Mouse (Mus musculus) limb, embryonic 13.5 days (tissue): ENCODE measurements at regions not wholly inside any gene's neighbourhood (a gene's known extent, or its start where the extent isn't known, plus 50 kb on each side); places are given as distances from the start of the nearest gene placed in this dataset.
"Not testable (repeated sequence)": the region's sequence is repeated elsewhere in the genome, so short reads cannot be mapped to it uniquely, and the experiment has no call there.

ENCODE experiments used
- ATAC-seq: fragments of 200-750 bp; cut with Nextera tagmentation; 2 replicates; pipeline ENCODE4 v1.8.0; 2017; ENCODE audit warnings: low read depth, moderate number of reproducible peaks, moderate TSS enrichment; ENCODE audit not compliant: low FRiP score
- H3K27ac ChIP-seq: fragments of 300-500 bp; sonication (generic); 2 replicates; pipeline ENCODE4 v1.5.1; 2015; ENCODE audit warnings: inconsistent platforms, mild to moderate bottlenecking, moderate library complexity
- H3K27me3 ChIP-seq: fragments of 300-500 bp; sonication (generic); 2 replicates; pipeline ENCODE4 v1.6.1; 2015; ENCODE audit warnings: mild to moderate bottlenecking, inconsistent platforms
- H3K36me3 ChIP-seq: fragments of 300-500 bp; sonication (generic); 2 replicates; pipeline ENCODE4 v1.6.1; 2015; ENCODE audit warnings: inconsistent platforms, mild to moderate bottlenecking, moderate library complexity
- H3K4me1 ChIP-seq: fragments of 300-500 bp; sonication (generic); 2 replicates; pipeline ENCODE4 v1.6.1; 2015; ENCODE audit warnings: inconsistent platforms
- H3K4me2 ChIP-seq: fragments of 300-500 bp; sonication (generic); replicated peaks from 2 replicates; pipeline ENCODE4 v1.6.1; 2015; ENCODE audit warnings: inconsistent platforms, mild to moderate bottlenecking, moderate library complexity
- H3K4me3 ChIP-seq: fragments of 300-500 bp; sonication (generic); 2 replicates; pipeline ENCODE4 v1.5.1; 2015; ENCODE audit warnings: moderate library complexity, mild to moderate bottlenecking, inconsistent platforms
- H3K9ac ChIP-seq: fragments of 300-500 bp; sonication (generic); 2 replicates; pipeline ENCODE4 v1.6.1; 2015; ENCODE audit warnings: mild to moderate bottlenecking, inconsistent platforms
- H3K9me3 ChIP-seq: fragments of 300-500 bp; sonication (generic); 2 replicates; pipeline ENCODE4 v1.6.1; 2016; ENCODE audit warnings: inconsistent platforms
- WGBS: fragments of 180-500 bp; shearing (Covaris S2); methylation state at CpG from one replicate; pipeline ENCODE4 v1.1.7; 2015; 5-methylcytosine and 5-hydroxymethylcytosine counted together

DNA sequence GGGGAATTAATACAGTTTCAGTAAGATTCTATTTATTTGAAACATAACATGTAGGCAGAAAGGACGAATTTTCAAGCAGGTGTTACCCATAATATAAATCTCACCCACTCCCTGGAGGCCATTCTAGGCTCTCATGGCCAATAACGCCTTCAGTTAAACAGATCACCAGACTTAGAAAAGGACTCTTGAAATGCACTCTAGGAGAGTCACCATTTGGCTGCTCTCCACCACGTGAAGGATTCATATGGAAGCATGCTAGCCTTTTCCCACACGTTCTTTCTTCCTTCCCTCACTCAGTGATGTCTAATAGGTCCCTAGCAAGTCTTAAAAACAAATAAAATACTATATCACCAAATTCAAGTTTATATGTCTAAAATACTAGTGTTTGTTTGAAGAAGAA is 367.7 kb downstream of the Tox3 start:
- no peak overlapping the region for H3K4me2 ChIP-seq
- peak; percentile 54; the same call in 1 of the 2 replicates for ATAC-seq
- H3K9me3 ChIP-seq: no peaks in the 10 kb centered on the region
- H3K4me3 ChIP-seq: no peak overlapping the region
- H3K27me3 ChIP-seq: peaks cover 9% of the 10 kb centered on the region
- WGBS: 34% methylated on average over 4 of the region's 4 CpGs
- H3K27ac ChIP-seq: no peak overlapping the region
- H3K4me1 ChIP-seq: peaks cover 19% of the 10 kb centered on the region
- H3K36me3 ChIP-seq: no peaks in the 10 kb centered on the region
- H3K9ac ChIP-seq: no peak overlapping the region

- Histone ChIP-seq H3K9ac (no peak overlapping the region), H3K36me3 (no peaks in the 10 kb centered on the region), H3K27ac (no peak overlapping the region), H3K9me3 (no peaks in the 10 kb centered on the region), H3K4me3 (no peak overlapping the region), H3K27me3 (no peaks in the 10 kb centered on the region), H3K4me2 (no peak overlapping the region), H3K4me1 (no peaks in the 10 kb centered on the region)
- 78% methylated on average over 1 of the region's 1 CpGs for WGBS
- ATAC-seq: no peak
Observed at GRCm38 (mm10) chr8:89962799-89963198, 385.3 kb downstream of the Tox3 start.

GRCm38 (mm10) chr8:89957486-89957885 is 390.7 kb downstream of the Tox3 start:
- Histone ChIP-seq H3K27me3 (no peaks in the 10 kb centered on the region), H3K4me3 (no peak overlapping the region), H3K9ac (no peak overlapping the region), H3K36me3 (no peaks in the 10 kb centered on the region), H3K9me3 (no peaks in the 10 kb centered on the region), H3K27ac (no peak overlapping the region), H3K4me2 (no peak overlapping the region), H3K4me1 (no peaks in the 10 kb centered on the region)
- no peak for ATAC-seq

DNA sequence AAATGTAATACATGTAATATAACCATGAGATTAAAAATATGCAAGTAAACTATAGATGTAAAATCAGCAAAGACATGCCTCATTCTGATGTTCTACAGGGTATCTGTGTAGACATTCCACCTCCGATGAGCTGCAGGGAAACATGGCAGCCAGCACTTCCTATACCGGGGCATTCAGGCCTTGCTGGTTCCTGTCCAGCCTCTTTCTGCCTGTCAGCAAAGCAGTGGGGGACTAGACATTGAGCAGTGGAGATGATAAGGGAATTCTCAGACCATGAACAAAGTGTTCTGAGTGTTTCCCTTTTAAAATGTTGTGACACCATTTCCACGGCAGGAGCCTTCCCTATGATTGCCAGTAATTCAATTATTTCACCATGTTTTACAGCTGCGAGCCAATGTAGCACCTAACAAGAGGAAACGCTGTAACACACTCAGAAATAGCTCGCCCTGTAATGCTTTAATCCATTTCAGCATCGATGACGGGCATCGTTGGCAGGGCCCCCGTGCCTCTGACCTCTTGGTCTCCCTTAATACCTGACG is 391.6 kb downstream of the Tox3 start:
- no peaks in the 10 kb centered on the region for H3K9me3 ChIP-seq
- H3K4me3 ChIP-seq: no peak overlapping the region
- no peak overlapping the region for H3K4me2 ChIP-seq
- H3K4me1 ChIP-seq: no peaks in the 10 kb centered on the region
- WGBS: 72% methylated on average over 11 of the region's 11 CpGs
- no peak overlapping the region for H3K9ac ChIP-seq
- H3K27me3 ChIP-seq: no peaks in the 10 kb centered on the region
- no peak overlapping the region for H3K27ac ChIP-seq
- ATAC-seq: no peak
- no peaks in the 10 kb centered on the region for H3K36me3 ChIP-seq

- no peak overlapping the region for H3K4me3 ChIP-seq
- ATAC-seq: no peak
- WGBS: 71% methylated on average over 1 of the region's 1 CpGs
Observed at GRCm38 (mm10) chr8:89938836-89939235, 409.3 kb downstream of the Tox3 start.

GRCm38 (mm10) chr8:89934521-89934920 is 413.6 kb downstream of the Tox3 start:
- Histone ChIP-seq H3K4me3 (no peak overlapping the region), H3K36me3 (no peaks in the 10 kb centered on the region), H3K9ac (no peak overlapping the region), H3K27me3 (no peaks in the 10 kb centered on the region), H3K4me1 (peaks cover 6% of the 10 kb centered on the region), H3K4me2 (no peak overlapping the region), H3K27ac (no peak overlapping the region), H3K9me3 (no peaks in the 10 kb centered on the region)
- no peak for ATAC-seq
- 85% methylated on average over 2 of the region's 2 CpGs for WGBS

More at GRCm38 (mm10) chr8:89938836-89939235, 409.3 kb downstream of the Tox3 start:
- H3K9ac ChIP-seq: no peak overlapping the region
- no peaks in the 10 kb centered on the region for H3K9me3 ChIP-seq
- H3K27me3 ChIP-seq: no peaks in the 10 kb centered on the region
- no peaks in the 10 kb centered on the region for H3K36me3 ChIP-seq
- H3K27ac ChIP-seq: no peak overlapping the region
- no peak overlapping the region for H3K4me2 ChIP-seq
- peaks cover 6% of the 10 kb centered on the region for H3K4me1 ChIP-seq

DNA sequence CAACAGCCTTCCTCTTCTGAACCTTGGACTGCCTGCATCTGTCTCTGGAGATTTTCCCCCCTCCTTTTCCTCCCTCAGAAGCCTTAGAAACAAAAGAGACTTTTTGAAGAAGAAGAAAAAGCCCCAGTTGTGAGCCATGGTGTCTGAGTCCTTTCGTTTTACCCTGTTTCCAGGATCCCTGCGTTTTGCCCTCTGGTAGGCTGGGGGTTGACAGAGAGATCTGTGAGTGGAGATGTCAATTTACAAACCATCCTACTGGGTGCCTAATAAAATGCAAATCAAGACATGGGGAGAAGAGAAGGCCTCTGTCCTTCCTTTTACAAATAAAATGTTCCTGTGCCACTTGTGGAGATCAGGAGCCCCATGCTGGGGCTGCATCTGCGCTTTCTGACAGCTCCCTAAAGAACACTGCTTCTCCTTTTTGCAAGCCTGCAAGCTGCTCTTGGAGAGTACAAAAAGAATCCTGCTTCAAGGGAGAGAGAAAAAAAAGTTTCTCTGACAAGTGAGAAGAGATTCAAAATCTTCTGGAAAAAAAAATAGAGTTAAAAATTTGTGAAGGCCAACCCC is 421.4 kb downstream of the Tox3 start:
- Histone ChIP-seq H3K4me2 (no peak overlapping the region), H3K9me3 (no peaks in the 10 kb centered on the region), H3K27me3 (no peaks in the 10 kb centered on the region), H3K27ac (no peak overlapping the region), H3K36me3 (no peaks in the 10 kb centered on the region), H3K4me3 (no peak overlapping the region), H3K4me1 (0 out of 2 replicates have a peak, but pooled peaks cover 4% of the 10 kb centered on the region), H3K9ac (no peak overlapping the region)
- WGBS: 23% methylated on average over 3 of the region's 3 CpGs
- ATAC-seq: no peak

DNA sequence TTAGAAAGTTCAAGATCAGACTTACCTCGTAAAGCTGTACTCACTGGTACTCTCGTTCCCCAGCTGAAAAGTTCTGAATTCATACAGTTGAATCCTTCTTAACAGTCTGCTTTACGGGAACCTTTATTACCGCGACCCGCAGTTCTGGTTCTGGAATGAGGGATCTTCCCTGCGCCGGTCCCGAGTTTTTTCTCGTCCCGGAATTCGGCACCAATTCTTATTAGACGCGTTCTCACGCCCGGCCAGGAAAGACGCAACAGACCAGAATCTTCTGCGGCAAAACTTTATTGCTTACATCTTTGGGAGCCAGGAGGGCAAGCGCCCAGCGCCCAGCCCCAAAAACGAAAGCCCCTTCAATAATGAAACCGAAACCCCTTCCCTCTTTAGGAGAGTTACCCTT is 423.4 kb downstream of the Tox3 start:
- H3K4me2 ChIP-seq, H3K9me3 ChIP-seq, H3K27me3 ChIP-seq, ATAC-seq, H3K4me1 ChIP-seq, H3K36me3 ChIP-seq, H3K9ac ChIP-seq, H3K4me3 ChIP-seq, H3K27ac ChIP-seq: not testable (repeated sequence)
- 98% methylated on average over 11 of the region's 22 CpGs for WGBS

DNA sequence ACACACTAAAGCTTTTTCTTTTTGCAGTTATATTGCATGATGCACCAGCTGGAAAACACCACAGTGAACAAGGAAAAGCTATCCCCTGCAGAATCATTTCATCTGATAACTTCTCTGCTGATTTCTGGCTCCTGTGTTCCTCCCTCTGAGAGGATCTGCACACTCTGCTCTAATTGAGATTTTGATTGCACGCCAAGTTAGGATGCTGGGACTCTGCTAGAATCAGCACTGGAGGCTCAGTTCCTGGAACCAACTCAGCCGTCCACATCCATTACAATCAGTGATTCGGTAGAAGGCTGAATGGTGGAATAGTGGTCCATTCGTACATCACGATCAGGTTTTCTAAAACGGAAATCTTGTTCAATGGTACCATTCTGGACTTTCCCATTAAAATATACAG is 434.1 kb downstream of the Tox3 start:
- 91% methylated on average over 6 of the region's 6 CpGs for WGBS
- Histone ChIP-seq H3K4me3 (no peak overlapping the region), H3K4me2 (no peak overlapping the region), H3K9ac (no peak overlapping the region), H3K27me3 (no peaks in the 10 kb centered on the region), H3K27ac (no peak overlapping the region), H3K36me3 (no peaks in the 10 kb centered on the region), H3K9me3 (no peaks in the 10 kb centered on the region), H3K4me1 (peaks cover 8% of the 10 kb centered on the region)
- no peak for ATAC-seq

DNA sequence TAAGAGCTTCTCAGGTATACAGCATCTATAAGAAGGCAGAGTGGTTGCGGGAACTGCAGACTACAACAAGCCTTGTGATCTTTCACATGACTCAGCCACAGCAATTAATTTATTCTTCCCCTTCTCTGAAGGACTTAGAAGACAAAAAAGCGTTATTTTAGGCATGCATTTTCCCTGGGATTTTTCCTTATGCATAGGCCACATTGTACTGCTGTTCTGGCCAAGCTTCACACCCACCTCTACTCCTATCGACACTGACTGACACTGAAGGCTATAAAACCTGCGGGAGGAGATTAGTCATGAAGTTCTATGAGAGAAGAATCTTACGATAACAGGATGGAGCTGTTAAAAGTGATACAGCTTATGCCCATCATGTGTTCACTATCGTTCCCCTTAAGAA is 441.9 kb downstream of the Tox3 start:
- Histone ChIP-seq H3K36me3 (no peaks in the 10 kb centered on the region), H3K4me2 (no peak overlapping the region), H3K9me3 (no peaks in the 10 kb centered on the region), H3K4me3 (no peak overlapping the region), H3K27me3 (no peaks in the 10 kb centered on the region), H3K9ac (no peak overlapping the region), H3K4me1 (0 out of 2 replicates have a peak, but pooled peaks cover 7% of the 10 kb centered on the region), H3K27ac (no peak overlapping the region)
- 71% methylated on average over 6 of the region's 6 CpGs for WGBS
- ATAC-seq: no peak

- Histone ChIP-seq H3K27ac (no peak overlapping the region), H3K9me3 (no peaks in the 10 kb centered on the region), H3K4me3 (no peak overlapping the region), H3K27me3 (no peaks in the 10 kb centered on the region), H3K4me1 (0 out of 2 replicates have a peak, but pooled peaks cover 7% of the 10 kb centered on the region), H3K9ac (no peak overlapping the region), H3K36me3 (no peaks in the 10 kb centered on the region), H3K4me2 (no peak overlapping the region)
- 54% methylated on average over 3 of the region's 3 CpGs for WGBS
- ATAC-seq: no peak
Observed at GRCm38 (mm10) chr8:89905588-89905987, 442.6 kb downstream of the Tox3 start.

GRCm38 (mm10) chr8:89903346-89903745 is 444.8 kb downstream of the Tox3 start:
- Histone ChIP-seq H3K4me3 (no peak overlapping the region), H3K27me3 (no peaks in the 10 kb centered on the region), H3K4me1 (0 out of 2 replicates have a peak, but pooled peaks cover 7% of the 10 kb centered on the region), H3K27ac (no peak overlapping the region), H3K4me2 (no peak overlapping the region), H3K36me3 (no peaks in the 10 kb centered on the region), H3K9me3 (no peaks in the 10 kb centered on the region), H3K9ac (no peak overlapping the region)
- ATAC-seq: no peak
- 80% methylated on average over 1 of the region's 1 CpGs for WGBS

DNA sequence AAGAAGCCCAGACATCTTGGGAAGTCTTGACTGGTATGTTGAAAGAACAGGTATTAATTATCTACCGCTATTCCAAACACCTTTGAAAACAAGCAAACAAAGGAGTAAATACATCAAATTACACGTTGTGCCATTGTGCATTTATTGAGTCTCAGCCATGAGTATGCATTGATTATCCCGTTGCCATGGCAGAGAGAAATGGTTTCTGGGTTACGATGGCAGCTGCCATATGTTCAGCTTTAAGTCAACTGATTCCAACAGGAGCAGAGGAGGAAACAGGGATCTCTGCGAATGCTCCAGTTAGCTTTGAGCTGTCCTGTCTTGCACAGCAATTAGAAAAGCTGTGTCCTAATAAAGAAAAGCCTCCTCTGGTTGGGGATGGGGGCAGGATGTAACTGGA is 475.4 kb downstream of the Tox3 start:
- H3K4me2 ChIP-seq: no peak overlapping the region
- H3K4me1 ChIP-seq: no peaks in the 10 kb centered on the region
- 68% methylated on average over 5 of the region's 5 CpGs for WGBS
- no peaks in the 10 kb centered on the region for H3K36me3 ChIP-seq
- no peak overlapping the region for H3K27ac ChIP-seq
- no peaks in the 10 kb centered on the region for H3K9me3 ChIP-seq
- H3K4me3 ChIP-seq: no peak overlapping the region
- no peaks in the 10 kb centered on the region for H3K27me3 ChIP-seq
- H3K9ac ChIP-seq: no peak overlapping the region
- no peak for ATAC-seq
